Mouse (Mus musculus): ENCODE results near the gene Lrrc47. TPM values are rescaled to one million over a fixed set of nuclear protein-coding genes. Genes with fewer than 3 reads are reported as not detected.

Lrrc47 gene
- polyA plus RNA-seq, 1 experiment from 2014 or later, result 8.6 TPM

DNA sequence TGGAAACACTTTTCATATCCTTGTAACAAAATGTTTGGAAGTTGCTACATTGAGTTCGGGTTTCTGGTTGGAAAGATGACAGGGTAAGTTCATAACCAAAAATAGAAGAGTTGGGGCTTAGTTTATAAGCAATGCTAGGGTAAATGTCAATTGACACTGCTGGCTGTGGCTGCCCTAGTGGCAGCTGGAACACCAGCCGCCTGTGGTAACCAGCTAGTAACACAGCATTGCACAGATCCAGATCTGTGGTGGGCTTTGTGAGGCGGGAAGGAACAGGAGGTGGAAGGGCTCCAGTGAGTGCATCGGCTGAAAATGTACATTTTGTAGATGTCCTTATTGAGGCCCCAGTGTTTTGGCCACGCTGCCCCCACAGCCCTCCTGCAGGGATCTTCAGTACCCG is 35.8 kb upstream of the Lrrc47 start:
- Histone ChIP-seq H3K9ac (ENCODE audit: low read length) (peak overlapping the region; percentile 95), H3K36me3 (ENCODE audit: control insufficient read depth, insufficient read depth, low read length) (peaks cover 32% of the 10 kb centered on the region), H3K27me3 (ENCODE audit: control insufficient read depth, insufficient read depth, low read length) (no peaks in the 10 kb centered on the region), H3K4me3 (ENCODE audit: control insufficient read depth in 1 of 2, insufficient read depth in 1 of 2, low read depth in 1 of 2, low read length in 2 of 2) (peak overlapping the region; percentile 18 to 96; a peak in 3 of 4 replicates), H3K4me1 (ENCODE audit: control insufficient read depth in 2 of 2, insufficient read depth in 2 of 2, low read length in 2 of 2) (peaks cover 3 to 10% of the 10 kb centered on the region in 2 experiments; a peak in 3 of 4 replicates), H3K9me3 (ENCODE audit: control insufficient read depth, low read length) (no peaks in the 10 kb centered on the region), H3K27ac (replicated peaks in 1 of 2; ENCODE audit: control insufficient read depth in 1 of 2, insufficient read depth in 1 of 2, low read depth in 2 of 2, low read length in 2 of 2) (no peak overlapping the region; a peak in 1 of 4 replicates), H3K4me2 (ENCODE audit: low read length) (peak overlapping the region; percentile 91)
- ATAC-seq (ENCODE audit: insufficient number of reproducible peaks, insufficient read depth, low FRiP score, low read depth), result no peak
- WGBS, result 40% methylated on average over 6 of the region's 6 CpGs

DNA sequence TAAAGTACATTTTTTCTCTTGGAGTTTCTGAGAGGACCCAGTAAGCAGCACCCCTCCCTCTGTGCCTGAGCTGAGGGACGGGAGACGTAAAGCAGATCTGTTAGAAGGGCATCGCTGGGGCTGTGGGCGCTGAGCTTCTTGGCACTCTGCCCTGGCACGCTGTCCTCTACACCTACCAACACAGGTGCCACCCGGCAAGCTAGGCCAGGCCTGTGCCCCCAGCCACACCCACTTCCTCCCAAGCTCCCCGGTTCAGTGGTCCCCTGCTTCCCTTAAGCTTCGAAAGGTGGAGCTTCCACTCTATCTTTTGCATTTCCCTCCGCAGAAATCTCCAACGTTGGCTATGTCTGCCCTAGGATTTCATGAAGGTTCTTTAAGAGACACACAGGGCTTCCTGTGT is 32.3 kb upstream of the Lrrc47 start:
- H3K27me3 ChIP-seq (ENCODE audit: control insufficient read depth, insufficient read depth, low read length), result no peaks in the 10 kb centered on the region
- H3K4me2 ChIP-seq (ENCODE audit: low read length), result no peak overlapping the region
- no peak overlapping the region for H3K9ac ChIP-seq (ENCODE audit: low read length)
- no peak for ATAC-seq (ENCODE audit: insufficient number of reproducible peaks, insufficient read depth, low FRiP score, low read depth)
- H3K27ac ChIP-seq (replicated peaks in 1 of 2; ENCODE audit: control insufficient read depth in 1 of 2, insufficient read depth in 1 of 2, low read depth in 2 of 2, low read length in 2 of 2), result no peak overlapping the region
- no peak overlapping the region for H3K4me3 ChIP-seq (ENCODE audit: control insufficient read depth in 1 of 2, insufficient read depth in 1 of 2, low read depth in 1 of 2, low read length in 2 of 2)
- no peaks in the 10 kb centered on the region for H3K9me3 ChIP-seq (ENCODE audit: control insufficient read depth, low read length)
- 88% methylated on average over 10 of the region's 10 CpGs for WGBS
- peaks cover 56% of the 10 kb centered on the region for H3K36me3 ChIP-seq (ENCODE audit: control insufficient read depth, insufficient read depth, low read length)
- H3K4me1 ChIP-seq (ENCODE audit: control insufficient read depth in 2 of 2, insufficient read depth in 2 of 2, low read length in 2 of 2), result peaks cover 3 to 10% of the 10 kb centered on the region in 2 experiments; a peak in 3 of 4 replicates

DNA sequence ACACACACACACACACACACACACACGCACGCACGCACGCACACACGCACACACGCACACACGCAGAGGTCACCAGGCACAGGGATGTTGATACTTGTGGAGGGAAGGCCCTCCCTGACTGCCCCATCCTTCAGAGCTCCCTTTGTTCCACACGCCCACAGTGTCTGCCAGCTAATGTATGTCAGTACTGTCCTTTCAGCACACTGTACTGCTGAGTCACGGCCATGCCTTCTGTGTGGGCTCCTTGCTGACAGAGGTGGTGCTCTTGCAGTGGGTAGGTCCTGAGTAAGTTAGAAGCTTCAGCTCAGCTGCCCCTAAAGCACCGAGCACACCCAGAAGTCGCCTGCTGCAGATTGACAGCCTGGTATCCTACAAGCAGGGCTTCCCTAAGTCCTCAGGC is 31.1 kb upstream of the Lrrc47 start:
- Histone ChIP-seq H3K27ac (replicated peaks in 1 of 2; ENCODE audit: control insufficient read depth in 1 of 2, insufficient read depth in 1 of 2, low read depth in 2 of 2, low read length in 2 of 2) (no peak overlapping the region), H3K4me2 (ENCODE audit: low read length) (no peak overlapping the region)
- ATAC-seq (ENCODE audit: insufficient number of reproducible peaks, insufficient read depth, low FRiP score, low read depth), result no peak

DNA sequence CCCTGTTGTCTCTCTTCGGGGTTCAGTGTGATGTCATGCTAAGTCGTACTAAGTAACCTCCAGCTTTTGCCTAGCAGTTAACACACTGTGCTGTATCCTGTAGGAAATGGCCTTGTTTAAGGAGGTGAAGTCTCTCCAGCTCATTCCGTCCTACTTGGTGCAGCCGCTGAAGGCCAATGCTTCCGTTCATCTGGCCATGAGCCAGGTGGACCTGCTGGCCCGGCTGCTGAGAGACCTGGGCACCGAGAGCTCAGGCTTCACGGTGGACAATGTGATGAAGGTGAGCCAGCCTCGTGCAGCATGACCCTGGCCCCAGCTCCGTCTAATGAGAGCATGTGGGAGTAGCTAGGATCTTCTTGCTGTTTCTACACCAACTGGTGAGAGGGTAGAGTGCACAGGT is 18.8 kb upstream of the Lrrc47 start:
- Histone ChIP-seq H3K4me2 (ENCODE audit: low read length) (no peak overlapping the region), H3K36me3 (ENCODE audit: control insufficient read depth, insufficient read depth, low read length) (peaks cover 90% of the 10 kb centered on the region), H3K9me3 (ENCODE audit: control insufficient read depth, low read length) (no peaks in the 10 kb centered on the region), H3K4me1 (ENCODE audit: control insufficient read depth in 2 of 2, insufficient read depth in 2 of 2, low read length in 2 of 2) (no peaks in the 10 kb centered on the region), H3K4me3 (ENCODE audit: control insufficient read depth in 1 of 2, insufficient read depth in 1 of 2, low read depth in 1 of 2, low read length in 2 of 2) (no peak overlapping the region), H3K9ac (ENCODE audit: low read length) (no peak overlapping the region), H3K27ac (replicated peaks in 1 of 2; ENCODE audit: control insufficient read depth in 1 of 2, insufficient read depth in 1 of 2, low read depth in 2 of 2, low read length in 2 of 2) (no peak overlapping the region), H3K27me3 (ENCODE audit: control insufficient read depth, insufficient read depth, low read length) (no peaks in the 10 kb centered on the region)
- 91% methylated on average over 10 of the region's 10 CpGs for WGBS
- no peak for ATAC-seq (ENCODE audit: insufficient number of reproducible peaks, insufficient read depth, low FRiP score, low read depth)

More for the DNA sequence above, 31.1 kb upstream of the Lrrc47 start:
- peaks cover 68% of the 10 kb centered on the region for H3K36me3 ChIP-seq (ENCODE audit: control insufficient read depth, insufficient read depth, low read length)
- no peak overlapping the region for H3K9ac ChIP-seq (ENCODE audit: low read length)
- no peaks in the 10 kb centered on the region for H3K9me3 ChIP-seq (ENCODE audit: control insufficient read depth, low read length)
- H3K4me1 ChIP-seq (ENCODE audit: control insufficient read depth in 2 of 2, insufficient read depth in 2 of 2, low read length in 2 of 2), result peaks cover 3 to 10% of the 10 kb centered on the region in 2 experiments; a peak in 3 of 4 replicates
- H3K27me3 ChIP-seq (ENCODE audit: control insufficient read depth, insufficient read depth, low read length), result no peaks in the 10 kb centered on the region
- 93% methylated on average over 11 of the region's 11 CpGs for WGBS
- no peak overlapping the region for H3K4me3 ChIP-seq (ENCODE audit: control insufficient read depth in 1 of 2, insufficient read depth in 1 of 2, low read depth in 1 of 2, low read length in 2 of 2)

DNA sequence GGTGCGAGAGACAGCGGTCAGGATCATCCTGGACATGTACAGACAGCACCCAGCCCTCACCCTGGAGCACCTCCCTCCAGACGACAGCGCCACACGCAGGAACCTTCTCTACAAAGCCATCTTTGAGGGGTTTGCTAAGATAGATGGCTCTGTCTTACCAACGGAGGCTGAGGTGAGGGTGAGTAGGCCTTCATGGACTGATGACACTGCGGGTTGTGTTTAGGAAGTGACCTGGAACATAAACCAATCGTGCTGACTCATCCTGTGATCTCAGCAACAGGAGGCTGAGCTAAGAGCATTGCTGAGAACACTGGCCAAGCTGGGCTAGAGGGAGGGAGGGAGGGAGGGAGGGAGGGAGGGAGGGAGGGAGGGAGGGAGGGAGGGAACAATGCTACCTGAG is 18.0 kb upstream of the Lrrc47 start:
- Histone ChIP-seq H3K9me3 (ENCODE audit: control insufficient read depth, low read length) (no peaks in the 10 kb centered on the region), H3K4me2 (ENCODE audit: low read length) (no peak overlapping the region), H3K27me3 (ENCODE audit: control insufficient read depth, insufficient read depth, low read length) (no peaks in the 10 kb centered on the region), H3K9ac (ENCODE audit: low read length) (no peak overlapping the region), H3K4me3 (ENCODE audit: control insufficient read depth in 1 of 2, insufficient read depth in 1 of 2, low read depth in 1 of 2, low read length in 2 of 2) (no peak overlapping the region), H3K27ac (replicated peaks in 1 of 2; ENCODE audit: control insufficient read depth in 1 of 2, insufficient read depth in 1 of 2, low read depth in 2 of 2, low read length in 2 of 2) (no peak overlapping the region), H3K36me3 (ENCODE audit: control insufficient read depth, insufficient read depth, low read length) (peaks cover 89% of the 10 kb centered on the region), H3K4me1 (ENCODE audit: control insufficient read depth in 2 of 2, insufficient read depth in 2 of 2, low read length in 2 of 2) (no peaks in the 10 kb centered on the region)
- no peak for ATAC-seq (ENCODE audit: insufficient number of reproducible peaks, insufficient read depth, low FRiP score, low read depth)
- 85% methylated on average over 8 of the region's 8 CpGs for WGBS

DNA sequence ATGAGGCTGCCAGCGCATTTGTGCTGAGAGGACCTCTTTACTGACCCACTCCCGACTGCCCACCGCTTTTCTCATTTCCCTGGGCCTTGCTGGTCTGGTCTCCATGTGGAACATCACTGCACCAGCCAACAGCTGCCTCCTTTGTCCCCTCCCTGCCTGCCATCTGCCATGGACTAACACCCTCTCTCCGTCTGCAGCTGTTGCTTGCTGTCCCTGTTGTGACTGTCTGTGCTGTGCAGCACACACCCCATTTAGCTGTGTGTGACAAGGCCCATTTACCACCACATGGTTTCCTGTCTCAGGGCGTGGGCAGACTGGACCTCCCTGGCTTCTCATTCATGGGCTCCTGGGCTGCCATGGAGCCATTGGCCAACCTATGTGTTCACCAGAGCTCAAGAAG is 6.0 kb upstream of the Lrrc47 start:
- Histone ChIP-seq H3K27me3 (ENCODE audit: control insufficient read depth, insufficient read depth, low read length) (no peaks in the 10 kb centered on the region), H3K9me3 (ENCODE audit: control insufficient read depth, low read length) (no peaks in the 10 kb centered on the region), H3K4me1 (ENCODE audit: control insufficient read depth in 2 of 2, insufficient read depth in 2 of 2, low read length in 2 of 2) (no peaks in the 10 kb centered on the region), H3K27ac (replicated peaks in 1 of 2; ENCODE audit: control insufficient read depth in 1 of 2, insufficient read depth in 1 of 2, low read depth in 2 of 2, low read length in 2 of 2) (no peak overlapping the region), H3K36me3 (ENCODE audit: control insufficient read depth, insufficient read depth, low read length) (peaks cover 50% of the 10 kb centered on the region), H3K9ac (ENCODE audit: low read length) (no peak overlapping the region), H3K4me3 (ENCODE audit: control insufficient read depth in 1 of 2, insufficient read depth in 1 of 2, low read depth in 1 of 2, low read length in 2 of 2) (no peak overlapping the region), H3K4me2 (ENCODE audit: low read length) (no peak overlapping the region)
- no peak for ATAC-seq (ENCODE audit: insufficient number of reproducible peaks, insufficient read depth, low FRiP score, low read depth)
- 82% methylated on average over 5 of the region's 5 CpGs for WGBS

DNA sequence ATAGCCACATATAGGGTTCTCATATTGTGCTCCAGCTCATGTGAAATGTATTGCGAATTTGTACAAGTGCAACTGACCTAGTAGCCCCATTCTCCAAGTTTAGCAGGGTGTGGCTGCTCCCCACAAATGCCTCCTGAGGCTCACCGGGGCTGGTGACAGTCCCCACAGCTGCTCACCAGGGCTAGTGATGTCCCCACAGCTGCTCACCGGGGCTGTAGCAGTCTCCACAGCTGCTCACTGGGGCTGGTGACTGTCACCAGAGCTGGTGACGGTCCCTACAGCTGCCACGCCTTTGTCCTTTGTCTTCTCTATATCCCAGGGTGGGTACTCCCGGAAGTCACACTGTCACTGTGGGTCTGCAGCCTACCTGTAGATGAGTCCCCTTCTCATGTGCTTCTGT is 5.3 kb upstream of the Lrrc47 start:
- H3K27me3 ChIP-seq (ENCODE audit: control insufficient read depth, insufficient read depth, low read length), result no peaks in the 10 kb centered on the region
- 89% methylated on average over 6 of the region's 6 CpGs for WGBS
- H3K9me3 ChIP-seq (ENCODE audit: control insufficient read depth, low read length), result no peaks in the 10 kb centered on the region
- no peak overlapping the region for H3K4me2 ChIP-seq (ENCODE audit: low read length)
- peaks cover 50% of the 10 kb centered on the region for H3K36me3 ChIP-seq (ENCODE audit: control insufficient read depth, insufficient read depth, low read length)
- H3K4me1 ChIP-seq (ENCODE audit: control insufficient read depth in 2 of 2, insufficient read depth in 2 of 2, low read length in 2 of 2), result 0 out of 4 replicates have a peak, but pooled peaks cover 2% of the 10 kb centered on the region in 2 experiments
- H3K4me3 ChIP-seq (ENCODE audit: control insufficient read depth in 1 of 2, insufficient read depth in 1 of 2, low read depth in 1 of 2, low read length in 2 of 2), result no peak overlapping the region
- H3K27ac ChIP-seq (replicated peaks in 1 of 2; ENCODE audit: control insufficient read depth in 1 of 2, insufficient read depth in 1 of 2, low read depth in 2 of 2, low read length in 2 of 2), result no peak overlapping the region
- H3K9ac ChIP-seq (ENCODE audit: low read length), result no peak overlapping the region
- no peak for ATAC-seq (ENCODE audit: insufficient number of reproducible peaks, insufficient read depth, low FRiP score, low read depth)

DNA sequence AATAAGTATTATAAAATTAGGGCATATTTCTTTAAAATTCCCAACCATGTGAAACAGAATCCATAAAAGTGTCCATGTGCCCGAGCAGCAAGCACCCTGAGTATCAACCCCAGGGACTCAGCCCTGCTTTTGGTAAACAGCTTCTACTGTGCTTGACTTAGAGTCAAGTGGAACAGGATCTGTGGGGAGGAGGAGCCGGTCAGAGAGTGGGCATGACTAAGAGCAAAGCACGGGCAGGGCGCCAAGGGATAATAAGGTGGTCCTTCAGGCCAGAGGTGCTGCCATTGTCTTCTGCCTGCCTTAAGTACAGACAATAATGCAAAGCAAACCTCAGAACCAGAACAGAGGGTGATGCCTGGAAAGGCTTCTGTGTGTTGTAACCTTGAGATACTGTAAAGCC is 3.8 kb upstream of the Lrrc47 start:
- Histone ChIP-seq H3K4me1 (ENCODE audit: control insufficient read depth in 2 of 2, insufficient read depth in 2 of 2, low read length in 2 of 2) (peaks cover 4 to 7% of the 10 kb centered on the region in 2 experiments; a peak in 2 of 4 replicates), H3K9me3 (ENCODE audit: control insufficient read depth, low read length) (no peaks in the 10 kb centered on the region), H3K4me2 (ENCODE audit: low read length) (no peak overlapping the region), H3K9ac (ENCODE audit: low read length) (no peak overlapping the region), H3K4me3 (ENCODE audit: control insufficient read depth in 1 of 2, insufficient read depth in 1 of 2, low read depth in 1 of 2, low read length in 2 of 2) (no peak overlapping the region), H3K36me3 (ENCODE audit: control insufficient read depth, insufficient read depth, low read length) (peaks cover 39% of the 10 kb centered on the region), H3K27me3 (ENCODE audit: control insufficient read depth, insufficient read depth, low read length) (no peaks in the 10 kb centered on the region), H3K27ac (replicated peaks in 1 of 2; ENCODE audit: control insufficient read depth in 1 of 2, insufficient read depth in 1 of 2, low read depth in 2 of 2, low read length in 2 of 2) (no peak overlapping the region)
- WGBS, result 64% methylated on average over 4 of the region's 4 CpGs
- ATAC-seq (ENCODE audit: insufficient number of reproducible peaks, insufficient read depth, low FRiP score, low read depth), result no peak

Data from heart, embryonic 14.5 days (tissue).